Mouse (Mus musculus) intestine, embryonic 16.5 days (tissue): ENCODE measurements at regions not wholly inside any gene's neighbourhood (a gene's known extent, or its start where the extent isn't known, plus 50 kb on each side); places are given as distances from the start of the nearest gene placed in this dataset.

Experiments
- ATAC-seq: fragments of 200-750 bp; cut with Nextera tagmentation; 2 replicates; pipeline ENCODE4 v1.8.0; 2017; ENCODE audit warnings: moderate TSS enrichment, moderate library complexity
- H3K27ac ChIP-seq: fragments of 300-500 bp; sonication (generic); 2 replicates; pipeline ENCODE4 v1.5.1; 2014; ENCODE audit warnings: mild to moderate bottlenecking, low read length
- H3K27me3 ChIP-seq: fragments of 300-500 bp; sonication (generic); replicated peaks from 2 replicates; pipeline ENCODE4 v1.6.1; 2014; ENCODE audit warnings: low read length, control low read depth, mixed read lengths; ENCODE audit not compliant: control insufficient read depth, insufficient read depth
- H3K36me3 ChIP-seq: fragments of 300-500 bp; sonication (generic); 2 replicates; pipeline ENCODE4 v1.6.1; 2014; ENCODE audit warnings: low read length, control low read depth; ENCODE audit not compliant: control insufficient read depth, insufficient read depth
- H3K4me1 ChIP-seq: fragments of 300-500 bp; sonication (generic); 2 replicates; pipeline ENCODE4 v1.6.1; 2014; ENCODE audit warnings: low read length, control low read depth, mixed read lengths; ENCODE audit not compliant: control insufficient read depth, insufficient read depth
- H3K4me2 ChIP-seq: fragments of 300-500 bp; sonication (generic); 2 replicates; pipeline ENCODE4 v1.6.1; 2014; ENCODE audit warnings: low read depth, low read length, control low read depth
- H3K4me3 ChIP-seq: fragments of 300-500 bp; sonication (generic); 2 replicates; pipeline ENCODE4 v1.5.1; 2014; ENCODE audit warnings: mild to moderate bottlenecking, low read length
- H3K9ac ChIP-seq: fragments of 300-500 bp; sonication (generic); 2 replicates; pipeline ENCODE4 v1.6.1; 2014; ENCODE audit warnings: low read depth, low read length
- H3K9me3 ChIP-seq: fragments of 300-500 bp; sonication (generic); 2 replicates; pipeline ENCODE4 v1.6.1; 2016; ENCODE audit warnings: low read length, control low read depth; ENCODE audit not compliant: control insufficient read depth
- WGBS: fragments of 180-500 bp; shearing (Covaris S2); extraction: QIAGEN DNeasy Blood & Tissue Kit; methylation state at CpG from one replicate; pipeline ENCODE4 v1.1.7; 2014; 5-methylcytosine and 5-hydroxymethylcytosine counted together

GRCm38 (mm10) chr11:19823461-19823895, 100.7 kb upstream of the Spred2 start:
- no peak overlapping the region for H3K4me2 ChIP-seq
- no peak overlapping the region for H3K9ac ChIP-seq
- ATAC-seq = peak; percentile 52
- H3K27ac ChIP-seq = no peak overlapping the region
- no peak overlapping the region for H3K4me3 ChIP-seq
- H3K36me3 ChIP-seq = no peaks in the 10 kb centered on the region
- 1% methylated on average over 3 of the region's 3 CpGs for whole genome bisulfite sequencing
- H3K9me3 ChIP-seq = no peaks in the 10 kb centered on the region
- no peaks in the 10 kb centered on the region for H3K27me3 ChIP-seq
- H3K4me1 ChIP-seq = no peaks in the 10 kb centered on the region

DNA sequence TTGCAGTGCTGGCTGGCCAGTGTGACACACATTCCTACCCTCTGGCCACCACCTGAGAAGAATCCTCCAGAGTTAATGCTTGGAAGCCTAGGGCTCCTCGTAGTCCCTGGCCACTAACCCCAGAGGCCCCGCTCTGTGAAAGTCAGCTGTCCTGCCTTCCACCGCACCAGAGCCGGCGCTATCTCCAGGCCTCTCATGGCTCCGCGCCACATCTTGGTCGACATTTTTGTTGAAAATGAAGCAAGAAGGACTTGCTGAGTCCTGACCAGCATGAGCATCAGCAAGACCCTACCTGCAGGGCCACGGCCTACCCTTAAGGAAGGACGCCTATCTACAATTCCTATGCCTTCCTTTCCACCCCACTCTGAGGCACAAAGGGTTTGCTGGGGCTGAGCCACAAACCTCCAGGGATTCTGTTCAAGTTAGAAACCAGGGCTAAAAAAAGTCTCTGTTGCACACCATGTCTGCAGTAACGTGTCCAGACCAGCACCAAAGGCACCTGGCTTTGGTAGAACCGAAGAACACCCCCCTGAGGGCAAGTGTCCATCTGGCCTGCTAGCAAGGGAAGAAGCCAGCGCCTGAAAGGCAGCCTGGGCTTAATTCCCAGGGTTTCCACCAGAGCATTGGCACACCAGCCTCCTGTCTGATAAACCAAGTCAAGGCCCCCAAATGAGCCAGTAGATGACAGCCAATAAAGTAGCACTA, 97.5 kb upstream of the Spred2 start:
- H3K36me3 ChIP-seq = no peaks in the 10 kb centered on the region
- no peaks in the 10 kb centered on the region for H3K4me1 ChIP-seq
- no peak for ATAC-seq
- H3K9ac ChIP-seq = no peak overlapping the region
- no peaks in the 10 kb centered on the region for H3K27me3 ChIP-seq
- no peak overlapping the region for H3K4me3 ChIP-seq
- no peaks in the 10 kb centered on the region for H3K9me3 ChIP-seq
- H3K27ac ChIP-seq = no peak overlapping the region
- H3K4me2 ChIP-seq = no peak overlapping the region
- WGBS = 90% methylated on average over 13 of the region's 13 CpGs

DNA sequence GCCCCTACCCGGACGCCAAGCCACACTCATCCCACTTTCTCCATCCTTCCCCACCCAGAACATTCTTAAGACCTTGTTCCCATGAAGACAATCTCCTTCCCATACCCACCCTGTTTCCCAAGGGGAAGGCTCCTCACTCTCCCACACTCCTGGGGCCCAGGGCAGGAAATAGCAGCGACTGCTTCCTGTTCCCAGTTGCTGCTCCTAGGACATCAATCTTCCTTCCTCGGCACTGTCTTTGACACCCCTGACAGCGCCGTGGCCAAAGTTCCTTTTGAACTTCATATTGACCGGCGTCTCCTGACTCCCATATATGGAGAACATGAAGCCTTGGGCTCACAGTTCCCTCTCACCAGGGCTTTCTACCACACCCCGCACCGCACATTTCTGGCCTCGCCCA, 96.2 kb upstream of the Spred2 start:
- Histone ChIP-seq H3K4me2 (no peak overlapping the region), H3K27me3 (no peaks in the 10 kb centered on the region), H3K9me3 (no peaks in the 10 kb centered on the region), H3K36me3 (no peaks in the 10 kb centered on the region), H3K4me1 (no peaks in the 10 kb centered on the region), H3K9ac (no peak overlapping the region), H3K27ac (no peak overlapping the region), H3K4me3 (no peak overlapping the region)
- WGBS = 66% methylated on average over 11 of the region's 11 CpGs
- no peak for ATAC-seq

DNA sequence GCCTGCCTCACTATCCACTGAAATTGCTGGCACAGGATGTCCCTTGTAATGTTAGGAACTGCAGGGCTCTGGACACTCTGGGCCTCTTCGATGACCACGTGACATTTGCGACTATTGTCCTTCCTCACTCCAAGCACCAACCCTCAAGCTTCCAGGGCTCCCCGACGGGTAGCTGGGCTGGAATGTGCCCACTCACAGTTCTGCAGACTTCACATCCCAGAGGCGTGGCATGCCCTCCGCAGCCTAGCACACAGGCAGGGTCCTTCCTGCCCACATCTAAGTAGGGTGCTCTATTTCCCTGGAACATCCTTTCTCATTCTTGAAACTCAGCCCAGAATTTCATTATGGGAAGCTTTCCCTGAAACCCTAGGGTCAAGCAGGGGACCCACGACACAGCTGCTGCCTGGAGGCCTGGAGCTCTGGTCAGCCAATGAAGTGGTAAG, 95.2 kb upstream of the Spred2 start:
- H3K4me3 ChIP-seq = no peak overlapping the region
- WGBS = 71% methylated on average over 8 of the region's 8 CpGs
- no peak overlapping the region for H3K9ac ChIP-seq
- no peak overlapping the region for H3K27ac ChIP-seq
- H3K4me1 ChIP-seq = no peaks in the 10 kb centered on the region
- H3K36me3 ChIP-seq = no peaks in the 10 kb centered on the region
- no peak for ATAC-seq
- no peaks in the 10 kb centered on the region for H3K27me3 ChIP-seq
- H3K9me3 ChIP-seq = no peaks in the 10 kb centered on the region
- H3K4me2 ChIP-seq = no peak overlapping the region

GRCm38 (mm10) chr11:19829564-19830279, 94.5 kb upstream of the Spred2 start:
- Histone ChIP-seq H3K9ac (no peak overlapping the region), H3K9me3 (no peaks in the 10 kb centered on the region), H3K4me3 (no peak overlapping the region), H3K27ac (no peak overlapping the region; the same call in 1 of the 2 replicates), H3K27me3 (no peaks in the 10 kb centered on the region), H3K4me1 (no peaks in the 10 kb centered on the region), H3K4me2 (no peak overlapping the region), H3K36me3 (no peaks in the 10 kb centered on the region)
- ATAC-seq = no peak
- WGBS = 35% methylated on average over 9 of the region's 9 CpGs

- no peaks in the 10 kb centered on the region for H3K36me3 ChIP-seq
- ATAC-seq = peak; percentile 47; the same call in 1 of the 2 replicates
- no peak overlapping the region for H3K9ac ChIP-seq
- WGBS = 17% methylated on average over 18 of the region's 18 CpGs
- H3K4me2 ChIP-seq = no peak overlapping the region
- no peaks in the 10 kb centered on the region; the same call in 1 of the 2 replicates for H3K4me1 ChIP-seq
- no peak overlapping the region for H3K4me3 ChIP-seq
- no peaks in the 10 kb centered on the region for H3K9me3 ChIP-seq
- H3K27me3 ChIP-seq = no peaks in the 10 kb centered on the region
- no peak overlapping the region for H3K27ac ChIP-seq
Observed at GRCm38 (mm10) chr11:19830280-19831062, 93.7 kb upstream of the Spred2 start.

DNA sequence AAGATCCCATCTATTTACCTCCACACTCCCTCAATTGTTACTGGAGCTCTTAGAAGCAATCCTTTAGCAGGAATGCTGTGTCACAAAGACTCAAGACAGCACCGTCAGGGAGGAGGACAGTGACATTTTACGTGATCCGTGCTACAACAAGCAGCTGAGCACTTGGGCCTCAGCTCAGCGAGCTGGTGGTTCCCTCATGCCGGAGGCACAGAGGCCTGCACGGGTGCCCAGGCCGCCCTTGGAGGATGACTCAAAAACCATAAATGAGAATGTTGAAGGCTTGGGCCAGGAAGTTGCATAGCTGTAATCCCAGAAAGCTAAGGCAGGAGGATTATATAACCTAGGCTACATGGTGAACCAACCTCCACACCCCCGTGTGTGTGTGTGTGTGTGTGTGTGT, 89.6 kb upstream of the Spred2 start:
- Histone ChIP-seq H3K4me2 (no peak overlapping the region), H3K4me3 (no peak overlapping the region), H3K27me3 (no peaks in the 10 kb centered on the region), H3K9me3 (no peaks in the 10 kb centered on the region), H3K36me3 (no peaks in the 10 kb centered on the region), H3K4me1 (no peaks in the 10 kb centered on the region; the same call in 1 of the 2 replicates), H3K9ac (no peak overlapping the region), H3K27ac (no peak overlapping the region)
- ATAC-seq = no peak
- 75% methylated on average over 8 of the region's 8 CpGs for WGBS

GRCm38 (mm10) chr11:19835221-19835745, 88.9 kb upstream of the Spred2 start:
- H3K4me1 ChIP-seq = no peaks in the 10 kb centered on the region; the same call in 1 of the 2 replicates
- no peak overlapping the region for H3K9ac ChIP-seq
- H3K27me3 ChIP-seq = no peaks in the 10 kb centered on the region
- no peaks in the 10 kb centered on the region for H3K9me3 ChIP-seq
- peak; percentile 53; the same call in 1 of the 2 replicates for ATAC-seq
- no peak overlapping the region for H3K4me3 ChIP-seq
- H3K4me2 ChIP-seq = no peak overlapping the region
- WGBS = 34% methylated on average over 6 of the region's 6 CpGs
- no peaks in the 10 kb centered on the region for H3K36me3 ChIP-seq
- no peak overlapping the region for H3K27ac ChIP-seq

- H3K27ac ChIP-seq = no peak overlapping the region
- H3K36me3 ChIP-seq = no peaks in the 10 kb centered on the region
- WGBS = 85% methylated on average over 5 of the region's 5 CpGs
- no peaks in the 10 kb centered on the region; the same call in 1 of the 2 replicates for H3K4me1 ChIP-seq
- H3K9ac ChIP-seq = no peak overlapping the region
- no peak for ATAC-seq
- H3K4me2 ChIP-seq = no peak overlapping the region
- H3K4me3 ChIP-seq = no peak overlapping the region
- H3K9me3 ChIP-seq = no peaks in the 10 kb centered on the region
- no peaks in the 10 kb centered on the region for H3K27me3 ChIP-seq
Observed at GRCm38 (mm10) chr11:19838932-19839331, 85.2 kb upstream of the Spred2 start.
